Mouse (Mus musculus) forebrain, embryonic 11.5 days (tissue): Measurements from ENCODE around the gene F2. TPM values are rescaled to one million over a fixed set of nuclear protein-coding genes. Genes with fewer than 3 reads are reported as not detected.

Source experiments
- ATAC-seq: fragments of 200-750 bp; cut with Nextera tagmentation; replicated peaks from 2 replicates; pipeline ENCODE4 v1.8.0; 2017; ENCODE audit warnings: moderate TSS enrichment; ENCODE audit not compliant: low FRiP score
- DNase-seq: peaks from one replicate; pipeline ENCODE4 v3.0.0-alpha.2; 2017; ENCODE audit warnings: low spot score
- H3K27ac ChIP-seq: fragments of 300-500 bp; sonication (generic); 2 replicates; pipeline ENCODE4 v1.5.1; 2014; ENCODE audit warnings: low read depth, low read length
- H3K27me3 ChIP-seq: fragments of 300-500 bp; sonication (generic); 2 replicates; pipeline ENCODE4 v1.6.1; 2014; ENCODE audit warnings: mild to moderate bottlenecking, low read length, mixed read lengths; ENCODE audit not compliant: control insufficient read depth, insufficient read depth
- H3K36me3 ChIP-seq: fragments of 300-500 bp; sonication (generic); 2 replicates; pipeline ENCODE4 v1.6.1; 2014; ENCODE audit warnings: mild to moderate bottlenecking, low read length, moderate library complexity, mixed read lengths; ENCODE audit not compliant: control insufficient read depth, insufficient read depth
- H3K4me1 ChIP-seq: fragments of 300-500 bp; sonication (generic); replicated peaks from 2 replicates; pipeline ENCODE4 v1.6.1; 2014; ENCODE audit warnings: low read length, mixed read lengths; ENCODE audit not compliant: control insufficient read depth, insufficient read depth
- H3K4me2 ChIP-seq: fragments of 300-500 bp; sonication (generic); 2 replicates; pipeline ENCODE4 v1.6.1; 2014; ENCODE audit warnings: low read depth, mild to moderate bottlenecking, low read length, moderate library complexity, mixed read lengths; ENCODE audit not compliant: severe bottlenecking
- H3K4me3 ChIP-seq: fragments of 300-500 bp; sonication (generic); 2 replicates; pipeline ENCODE4 v1.5.1; 2014; ENCODE audit warnings: low read depth, low read length
- H3K9ac ChIP-seq: fragments of 300-500 bp; sonication (generic); 2 replicates; pipeline ENCODE4 v1.6.1; 2014; ENCODE audit warnings: low read length
- H3K9me3 ChIP-seq: fragments of 300-500 bp; sonication (generic); 2 replicates; pipeline ENCODE4 v1.6.1; 2016; ENCODE audit warnings: low read length, mixed read lengths; ENCODE audit not compliant: control insufficient read depth
- WGBS: fragments of 180-500 bp; shearing (Covaris S2); extraction: QIAGEN DNeasy Blood & Tissue Kit; methylation state at CpG from one replicate; pipeline ENCODE4 v1.1.7; 2014; 5-methylcytosine and 5-hydroxymethylcytosine counted together
- polyA plus RNA-seq: library from polyadenylated mRNA; unstranded; fragments of >200 nt; fragmentation: Nextera tagmentation; extraction: Ambion mirVana; gene quantifications from 2 replicates; pipeline ENCODE4 v1.2.1, GENCODE M21; 2014

F2 gene
- polyA plus RNA-seq, 1 experiment from 2014 or later: not detected

DNA sequence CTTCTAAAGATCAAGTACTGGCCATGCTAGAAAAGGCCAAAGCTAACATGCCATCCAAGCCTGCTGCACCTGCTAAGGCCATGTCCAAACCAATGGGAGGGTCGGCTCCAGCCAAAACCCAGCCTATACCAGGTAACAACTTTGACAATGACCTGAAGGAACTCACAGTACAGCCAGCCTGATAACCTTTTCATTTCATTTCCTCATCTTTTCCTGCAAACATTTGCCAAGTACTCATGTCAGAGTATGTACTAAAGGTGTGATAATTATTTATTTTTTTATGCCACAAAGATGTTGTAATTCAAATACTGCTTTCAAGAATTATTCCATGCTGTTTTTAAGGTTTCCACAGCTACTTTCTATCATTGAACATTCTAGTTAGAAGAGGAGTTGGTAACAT, 50.0 kb downstream of the F2 start:
- Histone ChIP-seq H3K36me3 (peaks cover 33% of the 10 kb centered on the region), H3K27ac (no peak overlapping the region), H3K4me1 (no peaks in the 10 kb centered on the region), H3K4me3 (no peak overlapping the region), H3K4me2 (no peak overlapping the region), H3K9ac (no peak overlapping the region), H3K27me3 (no peaks in the 10 kb centered on the region), H3K9me3 (no peaks in the 10 kb centered on the region)
- DNase-seq (no peak), ATAC-seq (no peak)
- 100% methylated on average over 1 of the region's 1 CpGs for WGBS

DNA sequence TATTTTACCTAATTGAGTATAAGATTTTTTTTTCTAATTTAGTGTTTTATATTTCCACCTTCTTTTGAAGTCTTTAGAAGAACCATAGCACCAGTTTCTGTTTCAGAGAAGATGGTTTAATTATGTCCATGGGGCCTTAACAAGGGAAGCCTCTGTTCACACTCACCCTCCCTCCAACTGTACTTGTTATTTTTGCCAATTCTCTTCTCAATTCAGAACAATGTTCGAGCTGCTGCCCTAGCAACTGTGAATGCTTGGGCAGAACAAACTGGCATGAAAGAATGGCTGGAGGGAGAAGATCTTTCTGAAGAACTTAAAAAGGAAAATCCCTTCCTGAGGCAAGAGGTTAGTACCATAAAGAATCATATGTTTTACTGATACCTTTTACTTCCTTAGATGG, 55.3 kb downstream of the F2 start:
- WGBS: 85% methylated on average over 1 of the region's 1 CpGs
- no peak for DNase-seq
- no peak for ATAC-seq
- peaks cover 25% of the 10 kb centered on the region for H3K36me3 ChIP-seq
- no peak overlapping the region for H3K4me3 ChIP-seq
- H3K4me2 ChIP-seq: no peak overlapping the region
- H3K4me1 ChIP-seq: no peaks in the 10 kb centered on the region
- no peaks in the 10 kb centered on the region; the same call in 1 of the 2 replicates for H3K9me3 ChIP-seq
- no peak overlapping the region for H3K9ac ChIP-seq
- H3K27ac ChIP-seq: no peak overlapping the region
- no peaks in the 10 kb centered on the region for H3K27me3 ChIP-seq

Other genes with a start within 250 kb of the F2 start
- 102 and 114 TPM in 2 replicates for gene 1110051M20Rik, start 191.7 kb downstream of the F2 start, polyA plus RNA-seq
- 10.2 and 11.3 TPM in 2 replicates for gene Lrp4, start 178.9 kb downstream of the F2 start, polyA plus RNA-seq
- gene Ckap5, start 109.7 kb downstream of the F2 start, polyA plus RNA-seq: 138 and 153 TPM in 2 replicates
- gene Zfp408, start 13.4 kb upstream of the F2 start, polyA plus RNA-seq: 8.4 and 9.8 TPM in 2 replicates
- 70.7 and 79.1 TPM in 2 replicates for gene Arhgap1, start 13.4 kb upstream of the F2 start, polyA plus RNA-seq
- gene Atg13, start 74.2 kb upstream of the F2 start, polyA plus RNA-seq: 25.2 and 25.9 TPM in 2 replicates
- 18.2 and 20.2 TPM in 2 replicates for gene Harbi1, start 74.4 kb upstream of the F2 start, polyA plus RNA-seq
- 19.9 and 20.1 TPM in 2 replicates for gene Ambra1, start 93.7 kb upstream of the F2 start, polyA plus RNA-seq